Mouse (Mus musculus) liver, embryonic 15.5 days (tissue): ENCODE results near the gene Cd300ld4. TPM values are rescaled to one million over a fixed set of nuclear protein-coding genes. Genes with fewer than 3 reads are reported as not detected.
"Not testable (repeated sequence)": the region's sequence is repeated elsewhere in the genome, so short reads cannot be mapped to it uniquely, and the experiment has no call there.

Source experiments
- ATAC-seq: fragments of 200-750 bp; cut with Nextera tagmentation; 2 replicates; pipeline ENCODE4 v1.8.0; 2017; ENCODE audit warnings: moderate number of reproducible peaks, mild to moderate bottlenecking, moderate library complexity; ENCODE audit not compliant: insufficient read depth
- H3K27ac ChIP-seq: fragments of 300-500 bp; sonication (generic); replicated peaks from 2 replicates; pipeline ENCODE4 v1.5.1; 2015; ENCODE audit warnings: mild to moderate bottlenecking, inconsistent platforms
- H3K27me3 ChIP-seq: fragments of 300-500 bp; sonication (generic); 2 replicates; pipeline ENCODE4 v1.6.1; 2015; ENCODE audit warnings: mild to moderate bottlenecking, inconsistent platforms
- H3K36me3 ChIP-seq: fragments of 300-500 bp; sonication (generic); replicated peaks from 2 replicates; pipeline ENCODE4 v1.6.1; 2015; ENCODE audit warnings: moderate library complexity, mild to moderate bottlenecking, inconsistent platforms
- H3K4me1 ChIP-seq: fragments of 300-500 bp; sonication (generic); replicated peaks from 2 replicates; pipeline ENCODE4 v1.6.1; 2015; ENCODE audit warnings: inconsistent platforms
- H3K4me2 ChIP-seq: fragments of 300-500 bp; sonication (generic); 2 replicates; pipeline ENCODE4 v1.6.1; 2015; ENCODE audit warnings: moderate library complexity, mild to moderate bottlenecking, inconsistent platforms
- H3K4me3 ChIP-seq: fragments of 300-500 bp; sonication (generic); replicated peaks from 2 replicates; pipeline ENCODE4 v1.5.1; 2015; ENCODE audit warnings: mild to moderate bottlenecking, inconsistent platforms
- H3K9ac ChIP-seq: fragments of 300-500 bp; sonication (generic); 2 replicates; pipeline ENCODE4 v1.6.1; 2015; ENCODE audit warnings: moderate library complexity, mild to moderate bottlenecking, inconsistent platforms
- H3K9me3 ChIP-seq: fragments of 300-500 bp; sonication (generic); replicated peaks from 2 replicates; pipeline ENCODE4 v1.6.1; 2016; ENCODE audit warnings: inconsistent platforms
- WGBS: fragments of 180-500 bp; shearing (Covaris S2); methylation state at CpG from one replicate; pipeline ENCODE4 v1.1.7; 2015; ENCODE audit warnings: mixed read lengths; ENCODE audit not compliant: insufficient replicate concordance; 5-methylcytosine and 5-hydroxymethylcytosine counted together
- polyA plus RNA-seq: library from polyadenylated mRNA; unstranded; fragments of >200 nt; fragmentation: Nextera tagmentation; extraction: Ambion mirVana; gene quantifications from 2 replicates; pipeline ENCODE4 v1.2.1, GENCODE M21; 2015

Cd300ld4 gene
- polyA plus RNA-seq, 1 experiment from 2014 or later: not detected

DNA sequence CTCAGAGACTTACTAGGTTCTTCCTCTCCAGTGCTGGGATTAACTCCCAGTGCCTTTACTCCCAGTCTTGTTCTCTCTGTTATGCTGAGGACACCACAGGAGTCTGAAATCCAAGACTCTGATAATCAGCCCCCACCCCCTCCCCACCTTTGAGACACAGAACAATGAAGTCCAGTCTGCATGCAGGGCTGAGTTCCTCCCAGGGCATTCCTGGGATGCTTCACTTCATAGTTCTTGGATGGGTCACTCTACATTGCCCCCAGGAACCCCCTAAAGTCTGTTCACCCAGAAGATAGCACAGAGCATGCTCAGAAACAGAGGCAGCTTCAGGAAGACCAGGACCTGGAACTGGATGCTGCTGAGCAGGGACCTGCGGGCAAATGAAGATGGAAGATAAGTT is 26.2 kb upstream of the Cd300ld4 start:
- Histone ChIP-seq H3K27me3 (no peaks in the 10 kb centered on the region; the same call in 1 of the 2 replicates), H3K4me1 (no peaks in the 10 kb centered on the region), H3K4me3 (no peak overlapping the region), H3K4me2 (no peak overlapping the region), H3K9me3 (no peaks in the 10 kb centered on the region), H3K36me3 (no peaks in the 10 kb centered on the region), H3K27ac (no peak overlapping the region), H3K9ac (no peak overlapping the region)
- ATAC-seq: no peak
- 71% methylated on average over 1 of the region's 1 CpGs for WGBS

- 3% methylated on average over 9 of the region's 9 CpGs for WGBS
Observed at GRCm38 (mm10) chr11:115052206-115052605, 25.4 kb upstream of the Cd300ld4 start.

DNA sequence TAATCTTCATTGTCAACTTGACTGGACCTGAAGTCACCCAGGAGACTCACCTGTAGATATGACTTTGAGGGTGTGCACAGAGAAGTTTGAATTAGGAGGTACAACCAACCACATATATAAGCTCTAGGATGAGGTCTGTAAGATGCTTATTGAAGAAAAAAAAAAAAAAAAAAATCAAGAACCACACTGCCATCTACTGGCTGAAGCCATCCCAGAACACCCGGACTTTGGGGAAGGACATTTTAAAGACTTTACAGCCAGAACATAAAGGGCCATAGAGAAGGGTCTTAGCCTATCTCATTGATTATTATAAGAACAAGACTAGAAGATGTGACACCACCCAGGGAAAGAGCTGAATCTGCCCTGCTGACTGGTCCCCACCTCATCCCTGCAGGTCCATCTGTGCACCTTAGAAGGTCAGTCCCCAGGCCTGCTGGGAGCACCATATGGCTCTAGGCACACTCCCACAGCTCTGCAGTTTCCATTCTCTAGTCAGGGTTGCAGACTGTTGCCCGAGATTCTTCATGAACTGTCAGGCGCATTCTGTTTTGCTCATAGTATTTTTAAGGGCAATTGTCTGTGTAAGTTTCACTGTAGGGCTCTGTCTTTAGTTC is 22.6 kb upstream of the Cd300ld4 start:
- H3K4me3 ChIP-seq: no peak overlapping the region
- no peak overlapping the region for H3K9ac ChIP-seq
- no peaks in the 10 kb centered on the region for H3K36me3 ChIP-seq
- no peak overlapping the region for H3K27ac ChIP-seq
- H3K4me1 ChIP-seq: no peaks in the 10 kb centered on the region
- H3K9me3 ChIP-seq: no peaks in the 10 kb centered on the region
- WGBS: 22% methylated on average over 3 of the region's 3 CpGs
- H3K4me2 ChIP-seq: no peak overlapping the region
- no peaks in the 10 kb centered on the region for H3K27me3 ChIP-seq
- ATAC-seq: no peak

More at GRCm38 (mm10) chr11:115052206-115052605, 25.4 kb upstream of the Cd300ld4 start:
- H3K4me1 ChIP-seq: no peaks in the 10 kb centered on the region
- ATAC-seq: no peak
- no peaks in the 10 kb centered on the region for H3K36me3 ChIP-seq
- no peak overlapping the region for H3K4me2 ChIP-seq
- no peak overlapping the region for H3K27ac ChIP-seq
- H3K9ac ChIP-seq: no peak overlapping the region
- H3K9me3 ChIP-seq: no peaks in the 10 kb centered on the region
- H3K4me3 ChIP-seq: no peak overlapping the region
- H3K27me3 ChIP-seq: no peaks in the 10 kb centered on the region; the same call in 1 of the 2 replicates

GRCm38 (mm10) chr11:115048259-115048658 is 21.4 kb upstream of the Cd300ld4 start, which contains the start of gene Cd300ld3:
Cd300ld3 (minus strand) TSS chr11:115048409.
- WGBS: 35% methylated on average over 2 of the region's 2 CpGs
- H3K4me3 ChIP-seq: no peak within 1 kb of the TSS
- H3K4me2 ChIP-seq: no peak within 1 kb of the TSS
- H3K9me3 ChIP-seq: no peaks in the 10 kb centered on the region
- no peaks in the 10 kb centered on the region for H3K36me3 ChIP-seq
- no peaks in the 10 kb centered on the region for H3K4me1 ChIP-seq
- H3K27me3 ChIP-seq: no peaks in the 10 kb centered on the region
- H3K27ac ChIP-seq: no peak within 1 kb of the TSS
- H3K9ac ChIP-seq: no peak within 1 kb of the TSS
- no peak for ATAC-seq

GRCm38 (mm10) chr11:115037669-115038068 is 10.9 kb upstream of the Cd300ld4 start, which contains the start of gene Cd300ld5:
Cd300ld5 (minus strand) TSS chr11:115037769.
- not testable (repeated sequence) for ATAC-seq

GRCm38 (mm10) chr11:115016093-115016492 is 10.7 kb downstream of the Cd300ld4 start, which contains the start of gene Cd300ld2:
Cd300ld2 (minus strand) TSS chr11:115016193.
- H3K9me3 ChIP-seq, H3K27ac ChIP-seq, H3K9ac ChIP-seq, ATAC-seq, H3K4me3 ChIP-seq, H3K4me2 ChIP-seq, H3K36me3 ChIP-seq, H3K27me3 ChIP-seq, H3K4me1 ChIP-seq: not testable (repeated sequence)
- WGBS: no CpG with 5 or more reads among the region's 7 CpGs

More at GRCm38 (mm10) chr11:115037669-115038068, 10.9 kb upstream of the Cd300ld4 start, which contains the start of gene Cd300ld5:
- no CpG with 5 or more reads among the region's 6 CpGs for WGBS
- H3K4me1 ChIP-seq, H3K9ac ChIP-seq, H3K9me3 ChIP-seq, H3K36me3 ChIP-seq, H3K4me2 ChIP-seq, H3K27me3 ChIP-seq, H3K4me3 ChIP-seq, H3K27ac ChIP-seq: not testable (repeated sequence)

DNA sequence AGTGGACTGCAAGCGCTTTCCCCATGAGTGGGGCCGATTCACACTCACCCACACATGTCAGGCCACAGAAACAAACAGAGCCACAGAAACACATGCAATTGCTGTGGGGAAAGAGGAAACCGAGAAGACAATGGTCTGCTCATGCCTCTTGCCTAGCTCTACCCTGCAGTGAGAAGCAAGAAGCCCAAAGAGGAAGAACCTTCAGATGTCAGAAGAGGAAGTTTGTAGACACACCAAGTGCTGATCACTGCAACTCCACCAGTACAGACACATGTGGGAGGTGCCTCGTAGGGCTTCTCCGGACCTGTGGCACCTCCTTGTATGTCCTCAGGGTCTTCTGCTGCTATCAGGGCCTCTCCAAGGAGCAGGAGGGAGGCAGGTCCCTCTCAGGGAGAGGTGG is 22.7 kb downstream of the Cd300ld4 start:
- no peaks in the 10 kb centered on the region for H3K9me3 ChIP-seq
- WGBS: 25% methylated on average over 5 of the region's 5 CpGs
- H3K27me3 ChIP-seq: no peaks in the 10 kb centered on the region
- 0 out of 2 replicates have a peak, but pooled peaks cover 4% of the 10 kb centered on the region for H3K4me1 ChIP-seq
- H3K4me2 ChIP-seq: no peak overlapping the region
- ATAC-seq: no peak
- peak overlapping the region; percentile 51 for H3K27ac ChIP-seq
- H3K36me3 ChIP-seq: no peaks in the 10 kb centered on the region
- H3K4me3 ChIP-seq: no peak overlapping the region
- no peak overlapping the region for H3K9ac ChIP-seq

DNA sequence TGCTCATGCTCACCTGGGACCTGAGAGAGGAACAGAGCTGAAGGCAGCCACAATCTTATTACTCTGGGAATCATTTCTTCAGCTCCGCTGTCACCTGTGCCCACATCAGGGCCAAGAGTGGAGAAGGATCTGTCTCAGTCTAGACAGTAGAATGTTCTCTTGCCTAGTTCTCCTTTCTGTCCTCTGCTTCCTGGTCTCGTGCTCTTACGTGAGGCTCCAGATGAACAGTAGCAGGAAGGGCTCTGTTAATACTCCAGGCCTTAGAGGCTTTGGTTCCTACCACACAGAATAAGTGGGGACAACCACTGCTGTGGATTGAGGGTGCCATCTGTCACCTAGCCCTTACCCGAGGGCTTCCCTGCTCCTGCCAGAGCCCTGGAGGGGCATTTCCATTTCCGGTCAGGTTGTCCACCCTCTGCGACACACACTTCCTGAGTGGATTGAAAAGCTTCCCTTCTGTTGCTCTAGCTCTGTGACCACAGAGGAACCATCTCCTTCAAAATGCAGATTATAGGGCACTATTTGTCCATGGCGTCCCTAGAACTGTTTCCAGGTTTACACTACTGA is 25.3 kb downstream of the Cd300ld4 start, which contains the start of gene Cd300c2:
TSS of gene Cd300c2 (minus strand) at position 407 of the 567 bp plus-strand sequence.
- no peak within 1 kb of the TSS for H3K4me3 ChIP-seq
- no peak for ATAC-seq
- 0 out of 2 replicates have a peak, but pooled peaks cover 4% of the 10 kb centered on the region for H3K4me1 ChIP-seq
- WGBS: 32% methylated on average over 7 of the region's 7 CpGs
- no peak within 1 kb of the TSS for H3K4me2 ChIP-seq
- no peaks in the 10 kb centered on the region for H3K9me3 ChIP-seq
- H3K36me3 ChIP-seq: no peaks in the 10 kb centered on the region
- peak within 1 kb of the TSS; percentile 41; the same call in 1 of the 2 replicates for H3K27ac ChIP-seq
- no peaks in the 10 kb centered on the region for H3K27me3 ChIP-seq
- no peak within 1 kb of the TSS for H3K9ac ChIP-seq

DNA sequence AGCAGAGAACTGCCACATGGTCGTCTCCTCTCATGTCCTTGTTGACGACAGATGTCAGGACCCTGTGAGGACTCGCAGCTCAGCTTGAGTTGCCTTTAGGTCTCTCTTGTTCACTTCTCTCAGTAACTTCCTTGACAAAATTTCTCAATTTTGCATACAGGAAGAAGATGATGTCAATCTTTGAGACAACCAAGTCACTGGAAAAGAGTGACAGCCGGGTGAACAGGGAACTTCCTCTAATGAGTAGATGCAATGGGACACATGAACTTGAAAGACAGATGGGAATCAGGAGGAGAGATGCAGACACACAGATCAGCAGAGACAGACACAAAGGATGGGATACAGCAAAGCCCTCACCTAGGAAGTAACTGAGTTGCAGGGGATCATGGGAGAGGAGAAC is 37.0 kb downstream of the Cd300ld4 start, which contains the start of gene Cd300ld:
TSS of gene Cd300ld (minus strand) at position 130 of the 400 bp plus-strand sequence.
- ATAC-seq: no peak
- 22% methylated on average over 4 of the region's 4 CpGs for WGBS
- H3K4me1 ChIP-seq: no peaks in the 10 kb centered on the region
- H3K27me3 ChIP-seq: no peaks in the 10 kb centered on the region
- no peak within 1 kb of the TSS for H3K4me2 ChIP-seq
- H3K36me3 ChIP-seq: no peaks in the 10 kb centered on the region
- H3K9me3 ChIP-seq: no peaks in the 10 kb centered on the region
- no peak within 1 kb of the TSS for H3K9ac ChIP-seq
- H3K27ac ChIP-seq: no peak within 1 kb of the TSS
- no peak within 1 kb of the TSS for H3K4me3 ChIP-seq

GRCm38 (mm10) chr11:114981866-114982265 is 44.9 kb downstream of the Cd300ld4 start:
- WGBS: 42% methylated on average over 4 of the region's 4 CpGs
- Histone ChIP-seq H3K4me3 (no peak overlapping the region), H3K27me3 (no peaks in the 10 kb centered on the region), H3K4me1 (no peaks in the 10 kb centered on the region), H3K36me3 (no peaks in the 10 kb centered on the region), H3K27ac (no peak overlapping the region), H3K4me2 (no peak overlapping the region), H3K9me3 (no peaks in the 10 kb centered on the region), H3K9ac (no peak overlapping the region)
- no peak for ATAC-seq

- no peak for ATAC-seq
- Histone ChIP-seq H3K27ac (no peak overlapping the region), H3K4me2 (no peak overlapping the region), H3K9ac (no peak overlapping the region), H3K4me3 (no peak overlapping the region), H3K9me3 (0 out of 2 replicates have a peak, but pooled peaks cover 5% of the 10 kb centered on the region), H3K4me1 (no peaks in the 10 kb centered on the region), H3K27me3 (no peaks in the 10 kb centered on the region), H3K36me3 (no peaks in the 10 kb centered on the region)
- 71% methylated on average over 10 of the region's 10 CpGs for WGBS
Observed at GRCm38 (mm10) chr11:114972726-114973125, 54.1 kb downstream of the Cd300ld4 start.
